Mouse (Mus musculus) mouse embryonic stem cell (cell line): Measurements from ENCODE around the gene Olfr33.

Experiments
- in situ Hi-C, 2 experiments: fragments of 300-500 bp; cut with MboI; formaldehyde crosslinking; loops; 1 replicate in 1 of 2; 3 replicates in 1 of 2; pipeline ENCODE4 v1.14.3; 2019 to 2020; ENCODE audit warnings: low sequenced_read_pairs in 2 of 2, low pct_unique_long_range_greater_than_20kb in 1 of 2, mixed read lengths in 1 of 2; ENCODE audit not compliant: unreplicated experiment in 1 of 2

Olfr33 gene

DNA sequence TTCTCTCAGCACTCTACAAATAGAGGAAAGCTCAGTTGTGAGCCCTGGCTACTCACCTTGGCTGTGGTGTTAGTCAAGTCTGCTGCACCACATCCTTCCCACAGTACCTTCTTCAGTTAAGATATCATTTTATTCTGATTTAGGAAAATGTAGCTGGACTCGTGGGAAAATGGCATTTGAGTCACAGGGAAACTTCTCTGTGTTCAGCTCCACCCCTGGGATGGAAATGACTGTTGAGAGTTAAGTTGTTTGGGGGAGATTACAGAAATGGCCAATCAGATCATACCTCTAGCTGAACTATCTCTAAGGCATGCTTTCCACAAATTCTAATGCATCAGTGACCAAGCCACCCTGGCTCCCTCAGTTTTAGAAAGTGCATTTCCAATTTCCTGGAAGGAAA is at the start of gene Olfr33:
Olfr33 (minus strand) TSS at position 101 of the 400 bp plus-strand sequence.
- in situ Hi-C loops = no loop called here

DNA sequence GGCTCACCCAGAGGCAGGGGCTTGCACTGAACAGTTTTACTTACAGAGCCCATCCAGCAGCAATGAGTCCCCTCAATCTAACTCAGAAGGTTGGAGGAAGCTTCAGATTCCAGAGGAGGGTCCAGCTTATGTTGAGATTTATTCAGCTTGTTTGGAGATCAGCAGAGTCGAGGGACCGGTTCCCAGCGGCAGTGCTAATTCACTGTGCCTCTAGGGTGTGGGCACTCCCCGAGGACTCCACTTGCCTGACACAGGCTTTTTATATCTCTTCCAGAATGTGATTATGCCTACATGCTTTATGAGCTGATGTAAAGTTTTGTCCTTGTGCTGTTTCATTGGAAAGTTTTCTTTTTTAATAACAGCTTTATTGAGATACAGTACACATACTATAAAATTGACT is 40.4 kb upstream of the Olfr33 start, which contains the start of the genes Olfr560 and Olfr78:
Olfr560 (minus strand) TSS at position 101 of the 400 bp plus-strand sequence.
Olfr78 (minus strand) TSS at position 206 of the 400 bp plus-strand sequence.
- in situ Hi-C loops = no loop called here

DNA sequence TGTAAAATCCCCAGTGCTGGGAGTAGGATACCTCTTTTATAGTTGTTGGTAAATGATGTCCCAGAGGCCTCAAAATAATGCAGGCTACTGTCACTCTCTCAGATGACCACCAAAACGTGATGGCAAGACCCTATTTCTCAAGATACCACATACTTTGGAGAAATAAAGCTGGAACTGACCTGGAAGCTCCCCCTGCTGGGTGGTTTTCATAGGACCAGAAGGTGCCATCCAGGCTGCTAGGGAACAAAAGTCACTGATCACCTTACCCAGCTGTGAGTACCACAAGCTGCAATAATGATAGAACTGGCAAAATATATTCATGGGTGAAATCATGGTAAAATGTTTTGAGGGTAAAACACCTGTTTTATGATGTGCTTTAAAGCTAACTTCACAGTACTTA is 33.2 kb upstream of the Olfr33 start:
- in situ Hi-C loops = no loop called here

DNA sequence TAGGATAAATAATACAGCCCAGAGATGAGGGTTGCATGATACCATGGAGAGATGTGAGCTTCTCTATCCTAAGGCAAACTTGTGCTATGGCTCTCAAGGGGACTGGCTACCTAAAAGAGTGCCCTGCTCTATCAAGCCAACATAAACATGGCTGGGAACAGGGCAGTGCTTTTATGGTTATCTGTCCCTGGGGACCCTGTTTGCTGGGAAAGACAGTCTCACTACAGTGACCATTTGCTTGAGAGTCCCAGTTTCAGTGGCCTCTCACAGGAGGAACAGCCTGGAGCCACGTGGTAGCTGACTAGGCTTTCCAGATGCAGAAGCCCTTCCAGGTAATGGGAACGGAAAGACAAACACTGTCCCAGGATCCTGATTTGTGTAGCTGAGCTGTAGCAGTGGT is 18.8 kb upstream of the Olfr33 start:
- in situ Hi-C loops = no loop called here

DNA sequence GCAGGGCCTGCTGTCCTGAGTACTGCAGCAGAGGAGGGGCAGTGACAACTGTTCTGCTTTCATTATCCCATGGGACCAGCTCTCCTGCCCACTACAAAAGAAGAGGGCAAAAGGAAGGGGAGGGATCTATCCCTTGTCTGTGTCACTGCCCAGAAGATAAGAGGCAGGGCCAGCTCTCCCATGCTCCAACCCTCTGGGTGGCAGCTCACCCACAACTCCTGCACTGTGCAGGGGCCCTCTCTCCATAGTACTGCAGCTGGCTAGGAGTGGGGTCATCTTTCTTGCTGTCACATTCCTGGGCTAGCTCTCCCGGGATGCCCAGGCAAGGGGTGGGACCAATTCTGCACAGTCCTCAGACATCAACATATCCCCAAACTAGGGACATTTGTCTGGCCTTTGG is 14.9 kb upstream of the Olfr33 start:
- in situ Hi-C loops = no loop called here

DNA sequence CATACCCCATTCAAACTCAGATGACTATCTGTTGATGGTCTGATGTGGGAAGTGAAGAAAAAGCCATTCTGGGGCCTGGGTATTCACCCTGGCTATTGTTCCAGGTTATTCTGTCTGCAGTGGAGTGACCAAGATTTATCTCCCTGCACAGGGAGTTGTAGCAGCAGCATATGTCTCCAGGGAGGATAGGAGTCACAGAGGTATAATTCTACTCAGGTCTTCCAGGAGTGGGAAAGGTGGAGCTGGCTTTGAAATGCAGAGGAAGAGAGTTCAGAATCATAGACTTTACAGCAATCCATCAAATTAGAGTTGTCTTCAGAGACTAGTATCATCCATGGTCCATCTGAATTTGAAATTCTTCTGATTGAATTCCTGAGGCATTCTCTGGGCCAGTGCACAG is 8.5 kb upstream of the Olfr33 start, which contains the start of gene Olfr559:
Olfr559 (minus strand) TSS at position 101 of the 400 bp plus-strand sequence.
- in situ Hi-C loops = no loop called here

DNA sequence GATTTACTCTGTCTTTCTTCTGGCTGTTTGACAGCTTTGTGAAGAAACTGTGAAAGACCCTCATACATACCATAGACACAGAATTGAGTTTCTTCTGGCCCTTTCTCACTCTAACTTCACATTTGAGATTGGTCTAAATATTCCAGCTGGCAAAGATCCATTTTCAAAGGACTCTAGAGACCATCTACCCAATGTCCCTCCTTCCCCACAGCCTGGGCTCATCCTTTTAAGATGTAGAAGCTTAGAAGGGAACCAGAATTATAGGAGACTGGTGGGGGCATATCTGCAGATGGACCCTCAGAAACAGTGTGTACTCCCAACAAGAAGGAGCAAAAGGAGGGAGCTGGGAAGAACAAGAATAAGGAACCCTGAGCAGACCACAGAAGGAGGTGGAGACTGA is 17.0 kb downstream of the Olfr33 start, which contains the start of gene Olfr558:
Olfr558 (plus strand) TSS at position 301 of the 400 bp plus-strand sequence.
- in situ Hi-C loops = no loop called here

DNA sequence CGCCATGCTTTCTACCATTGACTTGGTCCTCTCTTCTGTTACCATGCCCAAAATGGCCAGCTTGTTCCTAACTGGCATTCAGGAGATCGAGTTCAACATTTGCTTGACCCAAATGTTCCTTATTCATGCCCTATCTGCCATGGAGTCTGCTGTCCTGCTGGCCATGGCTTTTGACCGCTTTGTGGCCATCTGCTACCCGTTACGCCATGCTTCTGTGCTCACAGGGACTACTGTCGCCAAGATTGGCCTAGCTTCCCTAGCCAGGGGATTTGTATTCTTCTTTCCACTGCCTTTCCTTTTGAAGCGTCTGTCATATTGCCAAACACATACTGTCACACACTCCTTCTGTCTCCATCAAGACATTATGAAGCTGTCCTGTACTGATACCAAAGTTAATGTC is 20.4 kb downstream of the Olfr33 start:
- in situ Hi-C loops = loop anchor here (10.0 to 25.0 kb wide), 2 partner anchors 186 to 216 kb away; partner anchors contain the start of gene Olfr571 (in 1 of the 2)

DNA sequence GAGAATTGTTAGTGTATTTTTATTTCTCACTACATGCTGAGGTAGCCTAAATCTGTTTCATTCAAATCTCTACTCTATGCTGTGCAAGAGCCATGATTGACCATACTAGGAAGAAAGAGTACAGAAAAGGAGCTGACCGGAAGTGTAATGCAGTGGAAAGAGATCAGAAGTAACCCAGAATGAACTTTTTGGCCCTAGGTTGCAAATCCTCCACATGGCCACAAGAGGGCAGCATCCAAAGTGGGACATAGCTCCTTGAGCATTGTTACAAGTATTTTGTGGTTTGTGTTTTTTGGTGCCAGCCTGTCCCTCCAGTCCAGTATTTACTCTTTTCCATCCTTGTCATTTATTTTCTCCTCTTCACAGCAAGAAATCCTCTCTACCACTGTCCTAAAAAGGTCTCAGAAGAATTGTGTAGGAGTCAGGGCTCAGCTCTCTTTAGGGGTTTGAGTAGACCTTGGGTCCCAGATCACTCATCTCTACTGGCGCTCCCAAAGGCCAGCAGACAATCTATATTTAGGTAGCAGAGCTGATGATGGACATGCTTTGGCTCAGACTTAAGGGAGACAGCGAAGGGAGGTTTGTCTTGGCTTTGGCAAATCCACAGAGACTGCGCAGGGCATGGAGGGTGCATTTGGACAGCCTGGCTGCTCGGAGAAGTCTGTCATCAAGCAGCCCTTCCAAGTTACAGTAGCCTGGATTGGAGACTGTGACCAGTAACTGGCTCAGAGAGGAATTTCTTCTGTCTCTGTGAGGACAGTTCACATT is 23.3 kb downstream of the Olfr33 start, which contains the start of gene Olfr557:
Olfr557 (plus strand) TSS at position 553 of the 768 bp plus-strand sequence.
- in situ Hi-C loops = loop anchor here (10.0 to 25.0 kb wide), 2 partner anchors 183 to 219 kb away; partner anchors contain the start of gene Olfr571 (in 1 of the 2)

DNA sequence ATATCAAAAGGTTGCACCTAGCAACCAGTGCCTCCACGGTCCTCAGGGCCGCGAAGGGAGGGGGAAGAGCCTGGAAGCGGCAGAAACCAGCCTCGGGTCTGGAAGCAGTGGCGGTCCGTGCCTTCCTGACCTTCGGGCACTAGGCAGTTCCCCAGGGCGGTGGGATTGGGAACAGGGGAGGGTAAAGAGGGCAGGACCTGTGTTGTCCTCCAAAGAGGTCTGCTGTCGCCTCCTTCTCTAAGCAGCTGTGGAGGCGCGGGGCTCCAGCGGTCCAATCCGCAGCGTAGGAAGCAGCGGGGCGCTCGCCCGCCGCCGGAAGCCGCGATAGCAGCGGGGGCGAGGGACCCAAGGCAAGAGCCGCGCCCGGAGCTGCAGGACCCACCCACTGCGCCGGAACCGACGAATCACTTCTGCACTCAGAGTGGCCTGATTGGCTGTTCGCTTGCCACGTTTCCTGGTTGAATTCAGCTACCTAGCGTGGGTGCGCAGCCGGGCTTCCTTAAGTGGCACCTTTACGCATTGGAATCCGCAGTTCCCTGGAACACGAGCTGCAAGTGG is 31.8 kb downstream of the Olfr33 start, which contains the start of gene Trim68:
Trim68 (minus strand) TSS at position 384 of the 558 bp plus-strand sequence.
- in situ Hi-C loops = loop anchor here (10.0 to 25.0 kb wide), 2 partner anchors 175 to 182 kb away; no protein-coding TSS in a partner anchor

DNA sequence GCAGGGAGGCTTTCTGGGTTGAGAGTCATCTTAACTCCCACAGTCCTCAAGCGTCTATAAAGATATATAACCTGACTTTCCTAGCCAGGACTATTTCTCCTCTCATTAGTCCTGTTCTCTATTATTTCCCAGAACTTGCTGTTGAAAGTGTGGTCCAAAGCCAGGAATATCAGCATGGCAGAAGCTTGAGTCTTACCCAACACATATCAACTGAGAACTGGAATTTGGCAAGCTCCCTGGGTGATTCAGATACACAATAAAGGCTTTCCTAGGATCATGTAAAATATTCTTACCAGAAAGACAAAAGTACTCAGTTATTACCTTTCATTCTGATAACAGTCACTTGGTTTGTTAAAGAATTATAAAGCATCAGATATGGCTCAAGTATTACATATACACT is 37.0 kb downstream of the Olfr33 start:
- in situ Hi-C loops = loop anchor here (10.0 to 25.0 kb wide), 2 partner anchors 170 to 177 kb away; no protein-coding TSS in a partner anchor

DNA sequence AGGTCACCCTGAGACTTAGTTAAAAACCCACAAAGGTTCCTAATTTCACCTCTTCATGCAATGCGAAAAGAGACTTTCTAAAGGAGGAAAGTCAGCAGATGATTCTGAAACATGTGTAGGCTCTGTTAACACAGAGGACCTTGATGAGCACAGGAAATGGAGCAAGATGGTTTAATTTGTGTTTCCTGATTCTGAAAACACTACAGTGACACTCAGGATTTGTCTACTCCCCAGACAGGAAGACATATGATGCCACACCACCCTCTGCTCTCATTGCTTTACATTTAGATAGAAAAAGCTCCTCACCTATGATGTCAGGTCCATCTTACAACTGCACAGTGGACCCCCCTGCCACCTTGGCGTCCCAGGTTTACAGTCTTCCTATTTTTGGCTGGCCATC is 42.6 kb downstream of the Olfr33 start:
- in situ Hi-C loops = loop anchor here in 1 of 2 experiments (25.0 kb wide), 1 partner anchor 164 kb away; no protein-coding TSS in a partner anchor

DNA sequence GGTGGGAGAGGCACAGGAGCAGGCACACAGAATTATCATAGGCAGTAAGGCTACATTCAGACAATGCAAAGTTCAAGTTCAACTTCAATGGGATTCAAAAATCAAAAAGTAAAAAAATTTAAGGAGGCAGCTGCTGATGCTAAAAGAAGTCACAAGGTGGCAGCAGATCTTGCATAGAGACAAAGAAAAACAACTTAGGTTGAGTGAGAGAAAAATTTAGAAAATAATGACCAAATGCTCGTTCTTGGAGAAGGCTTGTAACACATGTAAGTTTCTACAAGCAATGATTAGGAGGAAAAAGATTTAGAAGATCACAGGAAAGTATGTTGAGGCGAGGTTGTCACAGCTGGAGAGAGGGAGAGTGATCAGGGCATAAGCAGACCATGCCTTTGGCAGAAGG is 53.5 kb downstream of the Olfr33 start:
- in situ Hi-C loops = no loop called here

DNA sequence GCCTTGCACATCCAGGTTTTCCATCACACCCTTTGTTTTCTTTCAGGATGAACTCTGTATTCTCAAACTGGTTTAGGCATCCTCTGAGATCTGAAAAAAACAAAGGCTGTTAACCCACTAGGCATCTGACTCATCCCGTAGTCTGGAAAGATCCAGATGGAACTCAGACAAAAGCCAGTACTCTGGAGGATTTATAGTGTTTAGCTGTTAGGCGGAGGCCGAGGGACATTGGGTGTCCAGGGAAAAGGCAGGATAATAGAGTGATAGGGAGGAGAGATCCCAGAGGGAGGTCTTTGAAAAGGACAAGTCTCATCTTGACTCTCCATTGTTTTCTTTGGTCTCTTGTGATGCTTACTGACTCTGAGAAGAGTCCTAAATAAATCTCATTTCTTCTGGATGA is 54.3 kb downstream of the Olfr33 start, which contains the start of gene Olfr556:
Olfr556 (plus strand) TSS at position 301 of the 400 bp plus-strand sequence.
- in situ Hi-C loops = no loop called here
